Mouse (Mus musculus) frontal cortex, postnatal 25 days (tissue): ENCODE data around the gene Ttc23l.
"Not testable (repeated sequence)": the region's sequence is repeated elsewhere in the genome, so short reads cannot be mapped to it uniquely, and the experiment has no call there.

ENCODE experiments used
- DNase-seq, 2 experiments: peaks; one replicate each; pipeline ENCODE4 v3.0.0; 2022; ENCODE audit warnings: low spot score in 2 of 2

Ttc23l gene

DNA sequence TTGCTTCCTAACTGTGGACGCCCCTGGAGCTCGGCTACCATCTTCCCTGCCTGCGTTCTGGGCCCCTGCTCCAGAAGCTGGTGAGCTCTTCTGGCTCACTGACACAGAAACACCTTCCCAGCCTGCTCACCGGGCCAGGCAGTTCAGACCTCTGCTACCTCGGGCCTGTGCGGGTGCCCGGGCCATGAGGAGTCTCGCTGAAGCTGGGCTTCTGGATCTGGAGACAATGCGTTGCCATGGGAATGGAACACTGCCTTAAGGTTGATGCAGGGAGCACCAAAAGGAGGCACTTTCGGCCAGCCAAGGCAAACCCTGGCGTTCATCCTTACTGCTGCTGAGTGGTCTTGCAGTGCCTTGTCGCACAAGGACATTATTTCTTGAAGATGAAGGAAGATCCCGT, at the start of gene Ttc23l:
Gene Ttc23l (minus strand): TSS at position 204 of the 400 bp plus-strand sequence.
- no peak for DNase-seq

GRCm38 (mm10) chr15:10599413-10599812, 40.9 kb upstream of the Ttc23l start:
- no peak for DNase-seq

DNA sequence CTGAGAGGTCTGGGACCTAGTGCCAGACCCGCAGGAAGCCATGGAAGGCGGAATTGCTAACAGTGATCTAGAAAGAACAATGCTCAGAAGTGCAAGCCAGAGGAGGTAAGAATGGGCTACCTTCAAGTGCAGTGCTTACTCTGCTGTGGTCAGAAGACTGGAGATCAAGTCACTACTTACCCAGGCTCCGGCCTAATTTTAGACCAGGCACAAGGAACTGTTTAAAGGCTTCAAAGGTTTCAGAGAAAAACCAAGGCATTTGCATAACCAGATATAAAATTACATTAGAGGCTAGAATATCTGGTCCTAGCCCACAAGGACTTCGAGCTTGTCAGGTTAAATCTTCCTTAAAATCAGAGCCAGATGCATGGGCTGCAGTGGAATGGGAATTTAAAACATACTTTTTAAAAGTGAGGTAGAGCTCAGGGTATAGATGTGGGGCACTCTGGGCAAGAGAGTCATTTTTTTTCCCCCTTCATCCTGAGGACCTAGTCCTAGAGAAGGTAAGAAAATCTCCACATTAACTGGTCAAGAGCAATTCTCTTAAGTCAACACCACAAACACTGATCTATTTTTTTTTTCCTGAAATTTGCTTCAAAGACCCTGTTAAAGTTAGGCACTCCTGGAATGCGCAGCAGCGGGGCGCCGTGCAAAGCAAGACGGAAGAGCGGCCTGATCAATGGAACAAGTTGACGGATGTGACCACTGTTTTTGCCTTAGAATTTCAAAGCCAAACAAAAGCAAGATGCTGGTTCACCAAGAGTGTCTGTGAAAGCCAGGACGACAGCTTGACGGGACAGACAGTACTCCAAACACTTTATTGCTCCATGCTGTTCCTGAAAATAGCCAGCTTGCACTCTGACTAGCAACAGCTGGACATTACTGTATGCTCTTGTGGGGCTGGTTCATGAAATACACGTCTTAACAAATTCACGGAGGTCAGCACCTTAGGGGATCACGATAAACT, 40.1 kb upstream of the Ttc23l start:
- no peak for DNase-seq

DNA sequence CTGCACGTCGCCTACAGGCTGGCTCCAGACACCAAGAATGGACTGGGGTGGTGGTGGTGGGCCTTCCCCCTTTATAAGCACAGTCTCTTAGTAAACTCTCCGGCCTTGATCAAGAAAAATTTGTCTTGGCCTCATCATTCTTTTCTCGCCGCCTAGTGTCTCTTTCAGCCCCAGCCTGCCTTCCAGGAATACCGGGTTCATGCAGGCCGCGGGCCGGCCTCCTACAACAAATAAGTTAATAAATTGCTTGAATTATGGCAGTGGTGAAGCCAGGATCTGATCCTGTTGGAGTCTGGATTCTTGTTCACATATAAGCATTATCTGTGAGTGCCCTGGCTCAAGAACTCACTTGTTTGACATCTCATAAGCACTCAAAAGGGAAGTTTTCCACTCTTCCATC, 38.4 kb upstream of the Ttc23l start:
- no peak for DNase-seq

DNA sequence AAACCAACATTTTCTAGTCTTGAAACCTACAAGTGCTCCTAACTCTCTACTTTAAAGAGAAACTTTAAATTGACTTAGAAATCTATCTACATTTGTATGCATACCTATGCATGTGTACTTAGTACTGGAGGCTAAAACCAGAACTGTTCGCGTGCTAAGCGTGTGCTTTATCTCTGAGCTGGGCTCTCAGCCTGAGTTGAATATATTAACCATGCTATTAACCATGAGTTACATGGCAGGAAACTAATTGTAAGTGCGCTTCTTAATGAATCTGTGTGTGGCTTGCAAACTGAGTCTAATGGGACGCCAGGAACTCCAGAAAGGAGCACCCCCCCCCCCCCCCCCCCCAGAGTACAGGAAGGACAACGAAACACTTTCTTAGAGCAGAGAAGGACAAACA, 36.9 kb upstream of the Ttc23l start:
- DNase-seq: no peak

DNA sequence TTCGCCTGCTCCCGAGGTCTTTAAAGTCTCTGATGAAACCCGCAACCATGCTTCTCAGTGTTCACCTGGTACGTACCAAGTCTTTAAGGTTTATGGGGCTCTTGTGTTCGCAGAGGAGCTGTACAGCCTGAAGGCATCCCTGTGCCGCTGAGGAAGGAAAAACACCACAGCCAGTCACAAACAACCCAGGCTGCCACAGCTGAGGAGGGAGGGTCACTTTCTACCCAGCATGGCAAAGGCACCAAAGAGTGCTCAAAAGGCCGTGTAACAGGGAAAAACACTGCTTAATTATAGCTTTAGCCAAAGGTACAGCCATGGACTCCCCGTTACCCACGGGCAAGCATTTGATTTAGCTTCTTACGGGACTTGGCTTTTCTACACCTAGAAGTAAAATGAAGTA, 36.4 kb upstream of the Ttc23l start:
- DNase-seq: no peak

- DNase-seq: no peak
These were observed 34.6 kb upstream of the Ttc23l start for GRCm38 (mm10) chr15:10593094-10593493.

DNA sequence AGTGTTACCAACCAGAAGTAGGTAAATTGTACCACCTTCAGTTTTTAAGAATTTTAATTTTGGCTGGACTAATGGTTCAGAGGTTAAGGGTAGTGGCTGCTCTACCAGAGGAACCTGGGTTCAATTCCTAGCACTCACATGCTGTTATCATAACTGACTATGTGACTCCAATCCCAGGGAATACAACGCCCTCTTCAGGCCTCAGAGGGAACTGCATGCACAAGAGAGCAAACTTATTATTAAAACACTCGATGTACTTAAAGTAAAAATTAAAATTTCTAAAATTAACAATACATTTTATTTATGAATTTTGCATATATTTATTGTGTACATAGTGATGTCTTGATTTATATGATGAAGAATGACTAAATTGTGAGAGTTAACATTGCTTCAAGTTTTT, 28.1 kb upstream of the Ttc23l start:
- DNase-seq: no peak

DNA sequence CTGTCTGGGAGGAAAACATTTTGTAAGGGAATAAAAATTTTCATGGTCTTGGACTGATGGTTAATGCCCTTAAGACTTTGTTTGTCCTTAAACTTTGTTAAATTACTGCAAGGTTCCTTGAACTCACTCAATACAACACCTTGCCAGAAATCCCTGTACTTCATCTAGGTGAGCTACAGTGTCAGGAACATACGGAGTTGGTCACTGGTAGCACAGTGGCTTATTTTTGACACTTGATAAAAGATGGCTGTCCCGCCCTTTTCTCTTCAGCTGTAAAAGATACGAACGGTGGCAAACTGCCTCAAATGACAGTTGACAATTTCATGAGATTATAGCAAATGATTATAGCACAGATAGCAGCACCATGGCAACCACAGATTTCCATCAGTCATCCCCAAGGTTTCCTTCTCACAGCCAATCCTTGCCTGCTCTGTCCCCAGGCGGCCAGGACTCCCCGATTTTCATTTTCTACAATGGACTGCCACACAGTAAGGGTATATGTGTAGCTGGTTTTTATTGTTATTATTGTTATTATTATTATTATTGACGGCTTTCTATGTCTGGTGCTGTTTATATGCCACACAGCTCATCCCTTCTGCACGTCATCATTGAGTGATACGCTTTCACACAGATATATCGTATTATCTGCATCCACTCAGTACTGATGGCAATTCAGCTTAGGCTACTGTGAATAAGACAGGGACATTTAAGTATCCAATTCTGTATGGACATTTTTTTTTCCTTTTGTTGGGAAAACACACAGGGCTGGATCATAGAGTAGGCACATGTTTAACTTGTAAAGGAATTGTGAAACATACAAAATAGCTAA, 26.1 kb upstream of the Ttc23l start:
- no peak for DNase-seq

DNA sequence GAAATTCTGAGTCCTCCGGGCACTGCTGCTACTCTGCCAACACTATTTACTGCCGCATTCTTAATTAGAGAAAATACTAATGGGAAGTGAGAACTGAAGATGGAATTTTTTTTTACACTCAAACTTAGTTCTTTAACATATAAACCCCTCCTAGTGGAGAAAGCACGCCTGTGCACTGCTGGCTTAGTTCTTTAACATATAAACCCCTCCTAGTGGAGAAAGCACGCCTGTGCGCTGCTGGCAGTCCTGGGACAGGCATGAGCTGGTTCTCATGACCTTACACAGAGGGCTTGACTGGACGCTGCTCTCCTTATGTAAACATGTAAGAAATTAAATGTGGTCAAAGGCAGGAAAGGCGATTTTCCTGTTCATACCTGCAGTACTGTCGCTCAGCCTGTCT, 24.9 kb upstream of the Ttc23l start:
- DNase-seq: no peak

DNA sequence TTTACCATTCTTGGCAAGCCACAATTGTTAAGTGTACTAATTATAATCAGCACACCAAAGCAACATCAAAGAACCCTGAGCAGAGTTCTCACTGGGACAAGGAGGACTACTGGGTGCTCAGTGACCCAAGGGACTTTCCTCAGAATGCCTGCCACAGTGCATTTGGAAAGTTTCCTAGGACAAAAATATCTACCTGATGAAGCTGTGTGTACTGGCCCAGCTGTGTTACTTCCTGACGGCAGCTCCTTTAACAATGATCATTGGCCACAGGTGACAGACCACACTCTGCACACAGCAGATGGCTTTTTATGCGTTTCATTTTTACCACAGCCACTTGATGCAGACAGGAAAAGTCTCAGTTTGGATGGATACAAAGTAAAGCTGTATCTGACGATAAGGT, 20.7 kb upstream of the Ttc23l start:
- DNase-seq: no peak

GRCm38 (mm10) chr15:10566486-10566885, 8.0 kb upstream of the Ttc23l start:
- DNase-seq: no peak

DNA sequence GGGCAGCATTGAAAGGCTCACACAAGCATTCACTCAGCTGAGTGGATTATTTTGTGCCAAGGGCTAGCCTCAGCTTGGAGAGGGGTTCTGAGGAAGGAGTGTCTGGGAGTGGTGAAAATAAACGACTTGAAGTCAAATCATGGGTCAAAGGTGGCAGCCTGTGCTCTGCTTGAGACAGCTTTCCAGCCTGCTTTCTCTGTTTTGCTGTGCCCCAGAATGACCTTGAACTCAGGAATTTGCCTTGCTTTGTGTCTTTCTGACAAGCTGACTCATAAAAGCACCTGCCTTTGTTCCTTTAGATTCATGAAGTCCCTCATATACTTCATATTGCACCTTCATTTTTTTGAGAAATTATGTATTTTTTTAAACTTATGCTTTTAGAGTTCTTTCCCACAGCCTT, 5.7 kb upstream of the Ttc23l start:
- no peak for DNase-seq

DNA sequence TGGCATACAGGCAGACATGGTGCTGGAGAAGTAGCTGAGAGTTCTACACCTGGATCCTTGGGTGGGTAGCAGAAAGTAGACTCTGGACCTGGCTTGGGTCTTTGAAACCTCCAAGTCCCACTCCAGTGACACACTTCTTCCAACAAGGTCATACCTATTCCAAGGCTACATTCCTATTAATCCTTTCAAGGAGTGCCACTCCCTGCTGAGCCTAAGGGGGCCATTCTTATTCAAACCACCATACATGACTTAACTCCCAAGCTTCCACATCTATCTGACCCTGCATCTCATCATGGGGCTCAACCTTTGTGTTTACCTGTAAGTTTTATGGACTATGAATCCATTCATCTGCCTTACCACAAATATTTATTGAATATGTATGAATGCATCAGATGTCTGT, 3.8 kb upstream of the Ttc23l start:
- DNase-seq: no peak

DNA sequence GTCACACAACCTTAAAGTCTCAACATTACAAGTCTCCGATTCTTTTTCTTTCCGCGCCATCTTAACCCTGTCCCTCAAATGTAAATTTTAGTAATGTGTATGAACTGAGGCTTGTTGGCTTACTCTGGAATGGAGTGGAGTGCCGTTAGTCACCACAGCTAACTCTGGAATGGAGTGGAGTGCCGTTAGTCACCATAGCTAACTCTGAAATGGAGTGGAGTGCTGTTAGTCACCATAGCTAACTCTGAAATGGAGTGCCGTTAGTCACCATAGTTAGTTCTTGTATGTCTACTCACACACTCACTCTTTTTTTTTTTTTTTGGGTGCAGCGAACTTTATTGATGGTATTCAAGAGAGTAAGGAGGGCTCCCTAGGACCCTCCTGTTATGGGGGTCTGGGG, 1.5 kb upstream of the Ttc23l start:
- DNase-seq: no peak

DNA sequence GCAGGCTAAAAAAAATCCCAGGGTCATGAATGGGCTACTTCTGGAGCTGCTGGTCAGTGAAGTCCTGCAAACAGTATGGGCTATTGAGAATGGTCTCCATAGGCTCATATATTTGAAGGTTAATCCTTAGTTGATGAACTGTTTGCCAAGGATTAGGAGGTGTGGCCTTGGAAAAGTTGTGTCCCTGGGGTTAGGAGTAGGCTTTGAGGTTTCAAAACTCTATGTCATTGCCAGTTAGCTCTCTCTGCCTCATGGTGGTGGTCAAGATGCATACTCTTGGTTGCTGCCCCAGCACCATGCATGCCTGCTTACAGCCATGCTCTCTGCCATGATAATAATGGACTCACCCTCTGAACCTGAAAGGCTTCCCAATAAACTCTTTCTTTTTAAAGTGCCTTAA, 4.1 kb downstream of the Ttc23l start:
- DNase-seq: no peak

GRCm38 (mm10) chr15:10540271-10541088, 18.0 kb downstream of the Ttc23l start:
- DNase-seq: no peak

- no peak for DNase-seq
These were observed 22.5 kb downstream of the Ttc23l start for GRCm38 (mm10) chr15:10535969-10536368.

DNA sequence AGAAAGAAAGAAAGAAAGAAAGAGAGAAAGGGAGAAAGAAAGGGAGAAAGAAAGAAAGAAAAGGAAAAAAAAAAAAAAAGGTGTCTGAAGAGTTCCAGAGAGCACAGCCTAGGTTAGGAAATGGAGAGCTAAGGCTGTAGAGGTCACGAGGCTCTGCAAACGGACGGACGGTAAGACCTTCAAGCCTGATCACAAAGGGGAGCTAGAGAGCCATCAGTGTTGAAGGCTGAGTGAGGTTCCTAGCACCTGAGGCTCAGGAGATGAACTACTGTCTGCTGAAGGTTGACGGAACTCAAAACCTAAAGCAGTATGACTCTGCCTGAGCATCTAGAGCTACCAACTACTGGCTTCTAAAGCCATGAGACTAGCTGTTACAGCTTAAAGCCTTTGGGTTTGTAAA, 23.9 kb downstream of the Ttc23l start:
- no peak for DNase-seq

DNA sequence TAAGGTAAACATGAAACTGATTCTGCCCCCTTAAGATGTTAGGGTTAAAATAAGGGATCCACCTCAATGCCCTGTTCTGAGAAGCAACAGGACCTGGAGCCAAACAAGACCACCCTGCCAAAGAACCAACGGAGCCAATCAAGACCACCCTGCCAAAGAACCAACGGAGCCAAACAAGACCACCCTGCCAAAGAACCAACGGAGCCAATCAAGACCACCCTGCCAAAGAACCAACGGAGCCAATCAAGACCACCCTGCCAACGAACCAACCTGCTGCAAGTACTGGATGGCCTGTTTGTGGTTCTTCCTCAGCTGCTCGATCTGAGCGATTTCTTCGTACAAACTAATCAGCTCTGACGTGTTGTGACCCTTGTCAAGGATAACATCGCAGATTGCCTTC, 25.1 kb downstream of the Ttc23l start:
- not testable (repeated sequence) for DNase-seq

- no peak for DNase-seq
These were observed 27.1 kb downstream of the Ttc23l start for GRCm38 (mm10) chr15:10531352-10531751.

DNA sequence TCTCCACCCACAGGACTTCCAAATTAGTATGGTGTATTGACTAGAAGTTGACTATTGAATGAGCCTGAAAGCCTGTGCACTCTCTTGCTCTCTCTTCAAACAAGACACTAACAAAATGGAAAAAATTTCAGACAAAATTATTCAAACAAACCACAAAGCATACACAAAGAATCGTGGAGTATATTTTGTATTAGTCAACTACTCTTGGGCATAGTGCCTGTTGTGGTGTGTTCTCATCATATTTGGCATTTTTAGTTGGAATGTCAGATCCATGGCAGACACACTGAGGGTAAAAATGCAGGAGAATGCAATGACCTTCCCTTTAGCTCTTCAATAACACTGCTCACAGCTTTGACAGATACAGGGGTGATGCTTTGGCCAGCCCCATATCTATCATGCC, 32.6 kb downstream of the Ttc23l start:
- no peak for DNase-seq
